Mouse (Mus musculus) myocyte (in vitro differentiated cells): ENCODE data around the gene Acad12. TPM values are rescaled to one million over a fixed set of nuclear protein-coding genes. Genes with fewer than 3 reads are reported as not detected.

ENCODE experiments used
- H3K27me3 ChIP-seq: one replicate; pipeline ENCODE4 v1.6.1; 2011; ENCODE audit not compliant: control insufficient read depth, insufficient read depth, insufficient read length
- H3K36me3 ChIP-seq: one replicate; pipeline ENCODE4 v1.6.1; 2011; ENCODE audit not compliant: control insufficient read depth, insufficient read depth
- H3K4me2 ChIP-seq: one replicate; pipeline ENCODE4 v1.6.1; 2011; ENCODE audit warnings: low read depth, control low read depth
- H3K4me3 ChIP-seq: one replicate; pipeline ENCODE4 v1.5.1; 2011; ENCODE audit warnings: mild to moderate bottlenecking, control low read depth, moderate library complexity
- H3K79me2 ChIP-seq: one replicate; pipeline ENCODE4 v1.6.1; 2011; ENCODE audit not compliant: control insufficient read depth, insufficient read depth
- H3ac ChIP-seq: one replicate; pipeline ENCODE4 v1.6.1; 2011; ENCODE audit not compliant: control insufficient read depth, insufficient read length
- CEBPB ChIP-seq: IDR thresholded peaks from 2 replicates; pipeline ENCODE4 v1.6.1; 2011; ENCODE audit warnings: mild to moderate bottlenecking, moderate library complexity; ENCODE audit not compliant: poor library complexity, insufficient read depth, severe bottlenecking
- E2F4 ChIP-seq: IDR thresholded peaks from one replicate; pipeline ENCODE4 v1.6.1; 2011; ENCODE audit warnings: mild to moderate bottlenecking, control low read depth, moderate library complexity; ENCODE audit not compliant: insufficient read depth
- MAX ChIP-seq: IDR thresholded peaks from one replicate; pipeline ENCODE4 v1.6.1; 2011; ENCODE audit warnings: low read depth, mild to moderate bottlenecking, control low read depth
- MYOD1 ChIP-seq, 3 experiments: IDR thresholded peaks; one replicate each; pipeline ENCODE4 v1.6.1; 2011; ENCODE audit warnings: control low read depth in 2 of 3, low read depth in 2 of 3, mild to moderate bottlenecking in 2 of 3, moderate library complexity in 1 of 3; ENCODE audit not compliant: insufficient read length in 2 of 3, control insufficient read depth in 1 of 3
- MYOG ChIP-seq, 3 experiments: IDR thresholded peaks; one replicate each; pipeline ENCODE4 v1.6.1; 2011; ENCODE audit warnings: control low read depth in 2 of 3, low read depth in 2 of 3, mild to moderate bottlenecking in 2 of 3; ENCODE audit not compliant: insufficient read length in 2 of 3, control insufficient read depth in 1 of 3, insufficient read depth in 1 of 3
- POLR2A ChIP-seq: IDR thresholded peaks from one replicate; pipeline ENCODE4 v1.6.1; 2011; ENCODE audit warnings: low read depth, mild to moderate bottlenecking, control low read depth, moderate library complexity; ENCODE audit not compliant: insufficient read length
- POLR2AphosphoS2 ChIP-seq: IDR thresholded peaks from one replicate; pipeline ENCODE4 v1.6.1; 2011; ENCODE audit warnings: low read depth, control low read depth; ENCODE audit not compliant: insufficient read length
- REST ChIP-seq: IDR thresholded peaks from one replicate; pipeline ENCODE4 v1.6.1; 2011; ENCODE audit warnings: mild to moderate bottlenecking, control low read depth, moderate library complexity; ENCODE audit not compliant: insufficient read depth, insufficient read length
- SRF ChIP-seq: IDR thresholded peaks from one replicate; pipeline ENCODE4 v1.6.1; 2011; ENCODE audit warnings: low read depth; ENCODE audit not compliant: control insufficient read depth, insufficient read length
- TCF12 ChIP-seq: IDR thresholded peaks from one replicate; pipeline ENCODE4 v1.6.1; 2011; ENCODE audit warnings: mild to moderate bottlenecking, control low read depth; ENCODE audit not compliant: poor library complexity, insufficient read depth, severe bottlenecking
- TCF3 ChIP-seq: IDR thresholded peaks from one replicate; pipeline ENCODE4 v1.6.1; 2011; ENCODE audit warnings: low read depth, control low read depth; ENCODE audit not compliant: insufficient read length
- USF1 ChIP-seq: IDR thresholded peaks from one replicate; pipeline ENCODE4 v1.6.1; 2011; ENCODE audit warnings: low read depth, mild to moderate bottlenecking, control low read depth, moderate library complexity
- polyA plus RNA-seq: library from polyadenylated mRNA; unstranded; fragments of >200 nt; fragmentation: generic; extraction: Trizol; gene quantifications from one replicate; pipeline ENCODE4 v1.2.1, GENCODE M21; 2012; ENCODE audit warnings: missing spikeins

Gene Acad12
- polyA plus RNA-seq, 1 experiment: 2.1 TPM

DNA sequence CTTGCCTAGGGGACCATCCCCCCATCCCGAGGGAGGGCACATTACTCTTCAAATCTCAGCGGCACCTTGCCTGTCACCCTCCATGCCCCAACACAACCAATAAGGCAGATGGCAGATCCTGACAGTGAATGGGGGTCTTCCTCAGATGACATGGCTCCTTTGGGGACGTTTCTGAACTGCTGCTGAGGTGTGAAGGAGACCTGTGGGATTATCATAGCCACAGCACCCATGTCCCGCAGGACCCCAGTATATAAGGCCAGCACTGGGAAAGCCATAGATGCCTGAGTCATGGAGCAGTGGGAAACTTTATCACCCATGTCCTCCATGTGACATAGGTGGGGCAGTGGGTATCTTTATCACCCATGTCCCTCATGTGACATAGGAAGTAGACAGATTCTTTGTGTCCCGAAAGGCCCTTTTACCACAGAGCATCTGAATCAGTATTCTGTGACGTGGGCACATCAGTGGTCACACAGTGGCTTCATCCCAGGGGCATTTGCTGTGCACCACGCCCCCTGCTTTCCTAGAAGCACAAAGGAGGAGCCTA lies 20.7 kb downstream of the Acad12 start:
- TF ChIP-seq MYOD1 (IDR thresholded peaks at IDR 0.05; ENCODE audit: control insufficient read depth in 1 of 3, insufficient read length in 2 of 3, low read depth in 2 of 3) (no peak), POLR2AphosphoS2 (no peak), REST (no peak), TCF3 (no peak), MAX (no peak)
- H3K27me3 ChIP-seq: no peaks in the 10 kb centered on the region
- no peak overlapping the region for H3K4me2 ChIP-seq
- no peaks in the 10 kb centered on the region for H3K79me2 ChIP-seq
- no peak overlapping the region for H3ac ChIP-seq
- no peaks in the 10 kb centered on the region for H3K36me3 ChIP-seq
- H3K4me3 ChIP-seq: no peak overlapping the region

DNA sequence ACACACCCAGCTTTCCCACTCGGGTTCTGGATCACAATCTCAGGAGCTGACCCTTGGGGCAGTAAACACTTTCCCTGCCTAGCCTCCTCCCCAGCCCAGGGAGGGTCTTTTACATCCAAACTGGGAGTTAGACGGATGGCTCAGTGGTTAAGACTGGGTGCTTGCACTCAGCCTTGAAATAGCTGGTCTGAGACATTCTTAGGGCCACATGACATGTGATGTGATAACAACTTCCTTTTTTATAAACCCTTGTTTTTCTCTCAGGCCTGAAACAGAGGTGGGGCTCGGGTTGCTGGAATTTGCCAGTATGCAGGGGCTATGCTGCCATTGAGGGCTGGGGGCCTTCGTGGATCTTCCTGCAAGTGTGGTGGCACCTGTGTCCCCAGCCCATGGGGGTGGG lies 21.4 kb downstream of the Acad12 start:
- Histone ChIP-seq H3K36me3 (no peaks in the 10 kb centered on the region), H3K4me2 (no peak overlapping the region), H3ac (no peak overlapping the region), H3K27me3 (no peaks in the 10 kb centered on the region), H3K79me2 (no peaks in the 10 kb centered on the region), H3K4me3 (no peak overlapping the region)
- TF ChIP-seq MAX (no peak), REST (no peak), TCF12 (no peak), TCF3 (no peak), POLR2A (no peak), USF1 (no peak)

- H3K4me2 ChIP-seq: no peak overlapping the region
- no peak overlapping the region for H3ac ChIP-seq
- H3K79me2 ChIP-seq: no peaks in the 10 kb centered on the region
- H3K36me3 ChIP-seq: no peaks in the 10 kb centered on the region
- no peak overlapping the region for H3K4me3 ChIP-seq
- H3K27me3 ChIP-seq: no peaks in the 10 kb centered on the region
- no peak for TF ChIP-seq POLR2A
- no peak for TF ChIP-seq CEBPB
- no peak for TF ChIP-seq E2F4
- no peak for TF ChIP-seq USF1
Observed at GRCm38 (mm10) chr5:121596226-121596625, 22.5 kb downstream of the Acad12 start.

DNA sequence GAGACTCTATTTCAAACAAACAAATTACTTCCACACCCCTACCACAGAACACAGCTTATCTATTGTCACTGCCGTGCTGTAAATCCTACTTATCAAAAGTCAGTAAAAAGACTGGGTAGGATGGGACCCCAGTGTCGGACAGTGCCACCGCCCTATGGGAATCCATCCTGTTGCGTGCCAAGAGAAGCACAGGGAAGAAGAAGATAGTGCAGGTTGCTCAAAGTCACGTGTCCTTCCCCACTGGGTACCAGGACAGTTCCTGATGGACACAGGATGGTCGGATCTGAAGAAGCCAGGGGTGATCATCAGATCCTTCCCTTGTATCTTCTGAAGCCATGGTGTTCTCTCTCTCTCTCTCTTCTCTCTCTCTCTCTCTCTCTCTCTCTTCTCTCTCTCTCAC lies 23.0 kb downstream of the Acad12 start:
- TF ChIP-seq TCF3 (no peak), POLR2A (no peak), USF1 (no peak), POLR2AphosphoS2 (no peak), MYOD1 (IDR thresholded peaks at IDR 0.05; ENCODE audit: control insufficient read depth in 1 of 3, insufficient read length in 2 of 3, low read depth in 2 of 3) (no peak), CEBPB (no peak), REST (no peak), MYOG (IDR thresholded peaks at IDR 0.05; ENCODE audit: control insufficient read depth in 1 of 3, insufficient read depth in 1 of 3, insufficient read length in 2 of 3, low read depth in 2 of 3) (no peak), SRF (no peak), TCF12 (no peak), MAX (no peak), E2F4 (no peak)

DNA sequence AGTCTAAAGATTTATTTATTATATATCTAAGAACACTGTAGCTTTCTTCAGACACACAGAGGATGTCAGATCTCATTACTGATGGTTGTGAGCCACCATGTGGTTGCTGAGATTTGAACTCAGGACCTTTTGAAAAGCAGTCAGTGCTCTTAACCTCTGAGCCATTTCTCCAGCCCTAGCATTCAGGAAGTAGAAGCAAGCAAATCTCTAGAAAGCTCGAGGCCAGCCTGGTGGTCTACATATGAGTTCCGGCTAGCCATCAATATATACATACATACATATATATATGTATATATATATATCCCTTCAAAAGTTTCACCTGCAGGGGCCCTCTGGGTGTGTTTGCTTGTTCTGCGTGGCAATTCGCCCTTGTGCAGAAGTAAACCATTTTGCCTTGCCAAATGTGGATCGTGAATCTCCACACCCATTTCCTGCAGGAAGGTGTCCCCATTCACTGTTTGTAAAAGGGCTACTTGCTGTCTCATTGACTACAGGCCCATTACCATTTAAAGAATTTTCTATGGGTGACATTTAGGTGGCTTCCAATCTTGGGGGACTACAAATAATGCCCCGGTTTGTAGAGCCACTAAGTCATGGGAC lies 23.9 kb downstream of the Acad12 start:
- Histone ChIP-seq H3K27me3 (no peaks in the 10 kb centered on the region), H3K4me2 (peak overlapping the region; percentile 98), H3K79me2 (no peaks in the 10 kb centered on the region), H3ac (no peak overlapping the region), H3K4me3 (peak overlapping the region; percentile 66), H3K36me3 (no peaks in the 10 kb centered on the region)
- TF ChIP-seq POLR2A (no peak), MYOG (IDR thresholded peaks at IDR 0.05; ENCODE audit: control insufficient read depth in 1 of 3, insufficient read depth in 1 of 3, insufficient read length in 2 of 3, low read depth in 2 of 3) (no peak), TCF3 (no peak), REST (no peak), POLR2AphosphoS2 (no peak), MYOD1 (IDR thresholded peaks at IDR 0.05; ENCODE audit: control insufficient read depth in 1 of 3, insufficient read length in 2 of 3, low read depth in 2 of 3) (no peak), CEBPB (no peak), E2F4 (no peak), USF1 (no peak), MAX (no peak), TCF12 (no peak), SRF (no peak)

More for the DNA sequence above, 23.0 kb downstream of the Acad12 start:
- Histone ChIP-seq H3K36me3 (no peaks in the 10 kb centered on the region), H3K27me3 (no peaks in the 10 kb centered on the region), H3ac (no peak overlapping the region), H3K79me2 (no peaks in the 10 kb centered on the region), H3K4me3 (no peak overlapping the region), H3K4me2 (no peak overlapping the region)
